Mouse (Mus musculus) inflammation-experienced regulatory T-cells, adult 6 months (primary cell): Measurements from ENCODE around the gene Ralgds. TPM values are rescaled to one million over a fixed set of nuclear protein-coding genes. Genes with fewer than 3 reads are reported as not detected.

Experiments used
- polyA plus RNA-seq, 3 experiments: library from polyadenylated mRNA; unstranded; fragments of 100-300 nt; shearing (Covaris generic); gene quantifications; one replicate each; pipeline ENCODE4 v1.2.1; 2017

The Ralgds gene
- polyA plus RNA-seq, 3 experiments from 2014 or later = 5.7 to 7.5 (median 5.9) TPM

Other genes with a start within 250 kb of the Ralgds start
- gene Ppp1r26, start 66.3 kb upstream of the Ralgds start, polyA plus RNA-seq = not detected
- under 1 TPM in 1 of 3 experiments, not detected in 2; 0.52 TPM for gene 1700007K13Rik, start 46.8 kb upstream of the Ralgds start, polyA plus RNA-seq
- 10 to 100 TPM; 17.7 to 22.1 (median 19.3) TPM for gene Mrps2, start 45.1 kb upstream of the Ralgds start, polyA plus RNA-seq
- not detected for gene Gbgt1, start 16.2 kb upstream of the Ralgds start, polyA plus RNA-seq
- not detected for gene Gm10134, start 7.0 kb upstream of the Ralgds start, polyA plus RNA-seq
- not detected for gene Cel, start 50.3 kb downstream of the Ralgds start, polyA plus RNA-seq
- 10 to 100 TPM; 11.3 to 17.4 (median 16.2) TPM for gene Gtf3c5, start 70.6 kb downstream of the Ralgds start, polyA plus RNA-seq
- gene Gfi1b, start 108.9 kb downstream of the Ralgds start, polyA plus RNA-seq = not detected
- gene Tsc1, start 128.1 kb downstream of the Ralgds start, polyA plus RNA-seq = 10 to 100 TPM; 11.8 to 24.1 (median 20.5) TPM
- gene Spaca9, start 186.6 kb downstream of the Ralgds start, polyA plus RNA-seq = 1 to 10 TPM in 1 of 3 experiments, not detected in 2; 1.1 TPM
- gene Ak8, start 187.0 kb downstream of the Ralgds start, polyA plus RNA-seq = not detected